Mouse (Mus musculus) G1E-ER4 (cell line): Measurements from ENCODE around the gene Sorcs2. TPM values are rescaled to one million over a fixed set of nuclear protein-coding genes. Genes with fewer than 3 reads are reported as not detected.

ENCODE experiments used
- GATA1 ChIP-seq: IDR thresholded peaks from one replicate; pipeline ENCODE4 v1.8.0; 2012; ENCODE audit warnings: low read length, inconsistent platforms
- polyA plus RNA-seq: library from polyadenylated mRNA; stranded (reverse); fragments of >175 nt; gene quantifications from 2 replicates; pipeline ENCODE4 v1.2.3, GENCODE M21; 2012

Sorcs2 gene
- polyA plus RNA-seq, 1 experiment, result not detected

DNA sequence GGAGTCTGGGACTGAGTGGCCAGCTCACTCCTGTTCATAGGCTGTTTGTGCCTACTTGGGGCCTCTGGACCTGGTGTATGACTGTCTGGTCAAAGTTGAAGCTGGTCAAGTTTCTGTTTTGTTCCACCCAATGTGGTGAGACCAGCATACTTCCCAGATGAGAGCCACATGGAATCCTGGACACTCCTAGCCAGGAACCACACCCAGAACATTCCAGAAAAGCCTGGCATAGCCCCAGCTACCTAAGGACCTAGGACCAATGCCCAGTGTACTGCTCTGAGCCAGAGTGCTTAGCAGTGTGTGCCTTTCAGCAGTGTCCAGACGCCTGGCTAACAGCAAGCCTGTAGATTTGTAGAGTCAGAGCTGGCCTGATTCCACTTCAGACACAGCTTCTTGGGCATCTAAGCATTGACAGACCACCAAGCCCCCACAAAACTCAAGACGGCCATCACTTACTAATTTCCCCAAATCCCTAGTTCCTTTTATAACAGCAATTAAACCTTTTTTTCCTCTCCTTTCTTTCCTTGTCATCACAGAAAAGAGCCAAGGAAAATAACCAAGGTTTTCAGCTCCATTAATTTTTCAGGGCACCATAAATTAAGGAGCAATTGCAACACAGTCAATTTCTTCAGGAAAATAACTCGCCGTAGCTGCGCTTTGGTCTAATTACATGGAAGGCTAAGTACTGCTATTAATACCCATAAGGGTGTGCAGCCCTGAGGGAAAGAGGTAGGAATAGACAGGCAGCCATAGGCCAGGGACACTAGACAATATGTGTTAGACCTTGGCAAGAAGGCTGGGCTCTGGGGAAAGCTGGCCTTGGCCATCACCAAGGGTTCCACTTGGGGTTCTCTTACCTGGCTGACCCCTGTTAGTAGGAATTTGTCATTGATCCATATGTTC, 322.5 kb downstream of the Sorcs2 start:
- TF ChIP-seq GATA1, result no peak

DNA sequence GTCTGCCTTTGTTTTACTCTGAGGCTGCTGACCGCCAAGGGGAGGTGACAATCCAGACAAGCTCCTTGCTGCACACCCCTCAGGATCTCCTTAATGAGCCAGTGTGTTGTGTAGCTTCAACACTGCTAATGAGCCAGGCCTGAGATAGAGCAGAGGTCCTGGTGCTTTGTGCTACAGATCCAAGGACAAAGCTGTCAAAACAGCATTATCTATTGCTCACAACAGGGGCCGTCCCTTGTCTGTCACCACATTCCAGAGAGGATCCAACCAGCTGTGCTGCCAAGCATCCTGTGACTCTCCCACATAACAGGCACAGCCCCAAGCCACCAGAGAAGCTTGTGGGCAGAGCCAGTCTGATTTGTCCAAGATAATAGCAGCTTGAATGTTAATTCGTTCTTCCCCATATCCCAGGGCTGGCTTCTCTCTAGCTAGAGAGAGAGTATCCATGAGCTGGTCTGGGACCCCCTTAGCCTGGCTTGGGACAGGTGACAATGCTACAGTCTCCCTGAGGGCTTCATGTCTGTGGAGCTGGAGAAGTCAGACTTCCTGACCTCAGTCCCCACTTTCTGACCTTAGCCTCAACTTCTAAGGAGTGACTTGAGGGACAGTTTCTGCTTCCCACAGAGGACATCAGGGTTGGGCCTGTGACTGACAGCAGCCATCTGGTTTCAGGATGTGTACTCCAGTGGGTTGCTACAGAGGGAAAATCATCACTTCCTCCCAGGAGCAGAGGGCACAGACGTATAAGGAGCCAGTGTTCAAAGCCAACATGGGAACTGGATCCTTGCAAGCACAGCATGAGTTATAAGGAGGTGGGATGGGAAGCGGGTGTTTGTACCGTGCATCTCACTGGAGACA, 328.2 kb downstream of the Sorcs2 start:
- TF ChIP-seq GATA1, result no peak

GRCm38 (mm10) chr5:36067651-36068181, 330.2 kb downstream of the Sorcs2 start:
- TF ChIP-seq GATA1, result no peak

DNA sequence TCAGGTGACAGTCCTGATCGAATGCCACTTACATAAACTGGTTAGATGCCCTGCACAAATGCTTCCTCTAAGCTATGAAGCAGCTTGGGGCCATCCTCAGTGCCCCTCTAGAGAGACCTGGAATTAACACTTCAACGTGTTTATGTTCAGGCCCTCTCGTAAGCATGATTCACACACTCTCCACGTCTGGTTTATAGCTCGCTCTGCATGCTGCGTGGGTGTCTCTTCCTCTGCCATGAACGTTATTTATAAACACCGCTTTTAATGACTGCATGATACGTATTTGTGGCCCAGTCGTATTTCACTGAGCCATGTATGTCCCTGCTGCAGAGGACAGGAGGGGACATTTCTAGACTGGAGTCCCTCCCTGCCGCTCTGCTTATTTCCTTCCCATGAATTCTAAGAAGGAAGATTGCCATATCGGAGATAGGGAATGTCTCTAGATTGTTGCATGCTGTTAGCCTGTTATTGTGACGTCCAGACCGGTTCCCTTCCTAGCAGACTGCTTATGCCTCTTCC, 340.1 kb downstream of the Sorcs2 start:
- TF ChIP-seq GATA1, result no peak

GRCm38 (mm10) chr5:36056921-36057320, 341.0 kb downstream of the Sorcs2 start:
- TF ChIP-seq GATA1, result no peak

DNA sequence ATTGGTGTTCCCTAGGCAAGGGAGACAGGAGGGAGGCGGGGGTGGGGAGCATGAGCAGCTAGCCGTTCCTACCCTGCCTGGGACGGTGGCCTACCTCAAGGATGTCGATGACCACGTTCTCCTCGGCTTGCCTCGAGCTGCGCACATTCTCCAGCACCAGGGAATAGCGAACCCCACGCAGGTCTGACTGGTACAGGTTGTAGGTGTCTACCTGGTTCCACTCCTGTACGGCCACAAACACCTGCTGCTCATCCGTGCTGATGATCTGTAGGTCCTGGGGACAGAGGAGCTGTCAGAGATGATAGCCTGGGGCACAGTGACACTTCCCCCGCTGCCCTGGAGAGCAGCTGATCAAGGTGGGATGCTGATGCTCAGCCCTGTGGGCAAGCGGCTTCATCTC, 342.1 kb downstream of the Sorcs2 start:
- TF ChIP-seq GATA1, result no peak

GRCm38 (mm10) chr5:36054498-36054897, 343.4 kb downstream of the Sorcs2 start:
- no peak for TF ChIP-seq GATA1

- TF ChIP-seq GATA1, result no peak
Measured at GRCm38 (mm10) chr5:36043154-36043553, 354.8 kb downstream of the Sorcs2 start.

DNA sequence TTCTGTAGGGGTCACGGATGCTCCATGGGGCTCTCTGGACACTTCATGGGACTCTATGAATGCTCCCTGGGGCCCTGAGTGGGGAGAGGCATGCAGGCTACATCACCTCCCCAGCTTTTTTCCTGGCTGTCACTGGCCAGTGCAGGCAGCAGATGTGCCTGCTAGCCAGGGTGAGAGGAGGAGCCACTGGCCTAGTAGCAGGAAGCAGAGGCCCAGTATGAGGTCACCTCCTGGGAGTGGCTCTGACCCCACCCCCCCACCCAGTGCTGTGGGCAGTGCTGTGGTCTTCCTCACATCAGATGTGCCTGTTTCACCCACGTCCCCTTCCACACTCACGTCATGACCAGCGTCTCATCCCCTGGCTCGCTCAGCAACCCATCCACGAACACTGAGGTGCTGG, 356.2 kb downstream of the Sorcs2 start:
- TF ChIP-seq GATA1, result no peak

DNA sequence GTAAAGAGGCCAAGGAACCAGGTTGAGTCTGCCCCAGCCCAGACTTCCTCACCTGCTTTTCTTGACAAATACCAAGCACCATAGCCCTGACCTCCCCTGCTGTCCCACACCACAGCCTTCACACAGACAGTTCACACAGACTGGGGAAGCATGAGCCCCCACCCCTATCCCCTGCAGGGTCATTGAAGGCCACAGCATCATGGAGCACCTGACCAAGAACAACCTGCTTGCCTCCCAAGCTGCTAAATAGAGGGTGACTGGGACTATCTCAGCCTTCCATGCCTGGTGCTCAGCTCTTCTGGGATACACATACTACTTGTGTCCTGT, 356.7 kb downstream of the Sorcs2 start:
- no peak for TF ChIP-seq GATA1

- no peak for TF ChIP-seq GATA1
Measured at GRCm38 (mm10) chr5:36040398-36041235, 357.3 kb downstream of the Sorcs2 start.

DNA sequence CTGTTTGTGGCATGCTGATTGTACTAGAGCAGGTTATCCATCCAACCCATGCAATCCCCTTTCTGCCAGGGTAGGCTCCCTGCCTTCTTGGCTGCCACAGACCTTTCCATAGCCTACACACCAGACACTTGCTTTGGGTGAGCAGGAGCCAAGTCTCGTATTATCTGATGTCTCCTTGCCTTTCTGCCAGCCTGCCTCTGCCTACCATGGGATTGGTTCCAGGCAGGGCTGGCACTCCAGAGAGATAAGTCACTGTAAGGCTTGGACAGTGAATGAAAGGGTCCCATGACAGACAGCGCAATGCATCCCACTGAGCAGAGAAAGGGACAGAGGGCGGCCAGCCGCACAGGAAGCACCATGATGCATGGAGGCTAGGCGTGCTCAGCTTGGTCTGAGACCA, 358.3 kb downstream of the Sorcs2 start:
- no peak for TF ChIP-seq GATA1

GRCm38 (mm10) chr5:36033531-36034426, 364.2 kb downstream of the Sorcs2 start:
- TF ChIP-seq GATA1, result no peak

GRCm38 (mm10) chr5:36025076-36025475, 372.9 kb downstream of the Sorcs2 start:
- no peak for TF ChIP-seq GATA1
